Mouse (Mus musculus) MEL-GATA-1-ER (cell line): ENCODE results near the gene Olfr1039.
"Not testable (repeated sequence)": the region's sequence is repeated elsewhere in the genome, so short reads cannot be mapped to it uniquely, and the experiment has no call there.

ENCODE experiments used
- DNase-seq: peaks from one replicate; pipeline ENCODE4 v3.0.0-alpha.2; 2012; ENCODE audit warnings: low read depth; ENCODE audit errors: extremely low read depth

Olfr1039 gene

DNA sequence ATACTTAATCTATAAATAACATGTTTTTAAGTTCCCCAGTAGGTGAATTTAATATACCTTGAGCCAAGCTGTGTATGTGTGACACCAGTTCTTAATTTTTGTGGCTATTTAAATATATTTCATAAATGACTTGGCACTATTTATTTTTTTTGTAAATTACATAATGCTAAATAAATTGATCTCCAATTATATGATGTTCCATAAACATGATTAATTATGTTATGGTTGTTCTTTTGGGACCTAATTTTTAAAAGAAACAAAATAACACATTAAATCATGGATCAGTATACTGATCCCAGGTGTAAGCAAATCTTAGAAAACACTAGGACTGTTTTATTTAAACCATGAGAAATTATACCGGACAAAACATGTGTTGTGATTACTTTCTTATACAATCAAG is at the start of gene Olfr1039:
Olfr1039 (minus strand) TSS at position 101 of the 400 bp plus-strand sequence.
- no peak for DNase-seq

DNA sequence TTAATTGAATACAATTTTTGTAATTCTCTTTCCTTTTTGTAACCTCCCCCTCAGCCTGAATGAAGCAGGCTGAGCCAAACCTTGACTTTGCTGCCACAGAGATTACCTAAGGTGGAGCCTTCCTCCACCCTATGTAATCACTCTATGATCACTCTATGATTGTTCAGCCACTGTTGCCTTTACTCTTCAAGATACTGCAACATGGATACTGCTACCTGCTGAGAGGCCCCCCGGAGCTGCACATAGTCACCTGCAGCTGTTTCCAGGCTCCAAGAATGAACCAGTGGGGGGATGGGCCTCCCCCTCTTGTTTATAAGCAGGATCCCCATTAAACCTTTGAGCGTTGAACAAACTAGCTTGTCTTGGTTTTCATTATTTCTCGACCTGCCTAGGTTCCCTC is 44.2 kb upstream of the Olfr1039 start:
- DNase-seq = no peak

- no peak for DNase-seq
These were observed 42.0 kb upstream of the Olfr1039 start, which contains the start of gene Olfr1044 for GRCm38 (mm10) chr2:86177720-86178119. Olfr1044 (minus strand) TSS chr2:86177820.

GRCm38 (mm10) chr2:86175422-86175821 is 39.7 kb upstream of the Olfr1039 start:
- DNase-seq = not testable (repeated sequence)

DNA sequence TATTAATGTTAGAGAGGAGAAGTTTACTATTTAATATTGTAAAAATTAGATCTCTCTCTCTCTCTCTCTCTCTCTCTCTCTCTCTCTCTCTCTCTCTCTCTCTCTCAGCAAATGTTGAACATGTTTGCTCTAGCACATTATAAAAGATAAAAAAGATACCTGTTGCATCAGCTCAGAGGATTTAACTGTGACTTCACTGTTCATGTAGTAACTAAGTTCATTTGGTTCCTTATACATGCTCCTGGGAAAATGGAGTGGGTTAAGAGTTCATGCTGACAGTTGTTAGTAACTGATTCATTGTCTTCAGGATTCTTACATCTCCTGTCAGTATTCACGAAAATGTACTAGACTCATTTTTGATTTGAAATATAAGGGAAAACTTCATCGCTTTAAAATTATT is 31.7 kb upstream of the Olfr1039 start, which contains the start of gene Olfr1043:
Olfr1043 (minus strand) TSS at position 101 of the 400 bp plus-strand sequence.
- no peak for DNase-seq

DNA sequence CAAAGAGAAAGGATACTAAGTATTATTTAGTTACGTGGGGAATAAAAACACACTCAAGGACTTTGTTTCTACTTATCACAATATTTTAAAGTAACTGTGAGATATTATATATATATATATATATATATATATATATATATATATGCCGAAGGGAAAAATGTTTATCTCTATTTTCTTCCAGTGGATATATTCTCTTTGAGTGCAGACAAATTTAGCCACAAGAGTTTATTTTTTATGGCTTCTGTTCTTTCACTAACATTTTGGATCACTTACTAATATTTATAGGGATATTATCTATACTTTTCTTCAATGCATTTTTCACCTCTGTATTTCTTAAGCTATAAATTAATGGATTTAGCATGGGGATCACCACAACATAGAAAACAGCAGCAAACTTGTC is 26.0 kb upstream of the Olfr1039 start, which contains the start of gene Olfr1042:
Olfr1042 (minus strand) TSS at position 101 of the 400 bp plus-strand sequence.
- DNase-seq = no peak

DNA sequence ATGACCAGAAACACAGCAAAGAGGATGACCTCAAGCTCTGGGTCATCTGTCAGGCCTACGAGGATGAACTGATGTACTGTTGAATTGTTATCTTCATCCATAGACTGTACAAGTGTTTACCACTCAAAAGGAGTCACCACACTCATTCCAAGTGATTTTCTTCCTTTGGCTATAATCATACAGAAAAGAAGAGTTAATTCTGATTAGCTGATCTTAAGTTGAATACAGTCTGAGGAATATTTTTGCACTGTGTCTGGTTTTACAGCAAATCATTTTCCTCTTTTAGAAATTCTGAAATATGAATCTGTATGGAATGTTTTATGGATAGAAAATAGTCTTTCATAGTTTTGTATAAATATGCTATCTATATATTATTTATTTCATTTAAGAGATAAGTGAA is 10.9 kb upstream of the Olfr1039 start, which contains the start of gene Olfr1040:
Olfr1040 (minus strand) TSS at position 101 of the 400 bp plus-strand sequence.
- DNase-seq = no peak

GRCm38 (mm10) chr2:86087285-86087684 is 48.4 kb downstream of the Olfr1039 start, which contains the start of gene Olfr1037:
Olfr1037 (minus strand) TSS chr2:86087385.
- DNase-seq = no peak

GRCm38 (mm10) chr2:86080478-86080877 is 55.2 kb downstream of the Olfr1039 start:
- not testable (repeated sequence) for DNase-seq
